Mouse (Mus musculus) testis, adult 2 months (tissue): Measurements from ENCODE around the gene Abcg8. TPM values are rescaled to one million over a fixed set of nuclear protein-coding genes. Genes with fewer than 3 reads are reported as not detected.

ENCODE experiments used
- H3K27ac ChIP-seq: fragments of 200-500 bp; 2 replicates; pipeline ENCODE4 v1.5.1; 2012; ENCODE audit warnings: low read depth, low read length; ENCODE audit not compliant: control insufficient read depth, insufficient read depth
- H3K27me3 ChIP-seq: fragments of 200-500 bp; 2 replicates; pipeline ENCODE4 v1.6.1; 2012; ENCODE audit warnings: mild to moderate bottlenecking, low read length, moderate library complexity; ENCODE audit not compliant: control insufficient read depth, insufficient read depth
- H3K36me3 ChIP-seq: fragments of 200-500 bp; 2 replicates; pipeline ENCODE4 v1.6.1; 2012; ENCODE audit warnings: mild to moderate bottlenecking, low read length; ENCODE audit not compliant: control insufficient read depth, insufficient read depth
- H3K4me1 ChIP-seq: fragments of 200-500 bp; 2 replicates; pipeline ENCODE4 v1.6.1; 2012; ENCODE audit warnings: low read length; ENCODE audit not compliant: control insufficient read depth, insufficient read depth
- H3K4me3 ChIP-seq: fragments of 200-500 bp; 2 replicates; pipeline ENCODE4 v1.5.1; 2012; ENCODE audit warnings: low read depth, mild to moderate bottlenecking, low read length, moderate library complexity, mixed read lengths; ENCODE audit not compliant: control insufficient read depth
- CTCF ChIP-seq: fragments of 200-500 bp; IDR thresholded peaks from 2 replicates; pipeline ENCODE4 v1.5.1; 2012; ENCODE audit warnings: low read depth, mild to moderate bottlenecking, inconsistent platforms, low read length, moderate library complexity; ENCODE audit not compliant: control insufficient read depth, insufficient read depth, insufficient replicate concordance
- POLR2A ChIP-seq: fragments of 200-500 bp; IDR thresholded peaks from 2 replicates; pipeline ENCODE4 v1.6.1; 2012; ENCODE audit warnings: low read depth, mild to moderate bottlenecking, inconsistent platforms, low read length, moderate library complexity; ENCODE audit not compliant: control insufficient read depth
- polyA plus RNA-seq: library from polyadenylated mRNA; depleted of rRNA; stranded (reverse); fragments of >200 nt; gene quantifications from 2 replicates; pipeline ENCODE4 v1.2.3, GENCODE M21; 2012

Abcg8 gene
- polyA plus RNA-seq, 1 experiment, result 4.3 TPM

- peaks cover 2% of the 10 kb centered on the region; the same call in 1 of the 2 replicates for H3K36me3 ChIP-seq
- no peak overlapping the region; the same call in 1 of the 2 replicates for H3K27ac ChIP-seq
- H3K4me3 ChIP-seq, result no peak overlapping the region
- no peaks in the 10 kb centered on the region for H3K27me3 ChIP-seq
- no peaks in the 10 kb centered on the region for H3K4me1 ChIP-seq
- TF ChIP-seq CTCF (no peak), POLR2A (no peak)
These were observed 49.1 kb downstream of the Abcg8 start for GRCm38 (mm10) chr17:84725163-84725562.

GRCm38 (mm10) chr17:84728201-84728911 is 52.3 kb downstream of the Abcg8 start:
- H3K27ac ChIP-seq, result no peak overlapping the region
- H3K4me3 ChIP-seq, result no peak overlapping the region
- TF ChIP-seq POLR2A, result no peak
- no peak for TF ChIP-seq CTCF
- peaks cover 2% of the 10 kb centered on the region; the same call in 1 of the 2 replicates for H3K36me3 ChIP-seq
- no peaks in the 10 kb centered on the region for H3K27me3 ChIP-seq
- H3K4me1 ChIP-seq, result no peaks in the 10 kb centered on the region

GRCm38 (mm10) chr17:84729140-84729539 is 53.0 kb downstream of the Abcg8 start:
- Histone ChIP-seq H3K36me3 (peaks cover 2% of the 10 kb centered on the region; the same call in 1 of the 2 replicates), H3K27me3 (no peaks in the 10 kb centered on the region), H3K4me3 (no peak overlapping the region), H3K4me1 (no peaks in the 10 kb centered on the region), H3K27ac (no peak overlapping the region)
- no peak for TF ChIP-seq POLR2A
- TF ChIP-seq CTCF, result no peak

- Histone ChIP-seq H3K27ac (no peak overlapping the region), H3K4me3 (no peak overlapping the region), H3K36me3 (no peaks in the 10 kb centered on the region; the same call in 1 of the 2 replicates), H3K4me1 (no peaks in the 10 kb centered on the region), H3K27me3 (no peaks in the 10 kb centered on the region)
- no peak for TF ChIP-seq POLR2A
- no peak for TF ChIP-seq CTCF
These were observed 55.3 kb downstream of the Abcg8 start for GRCm38 (mm10) chr17:84731361-84731760.

- Histone ChIP-seq H3K27ac (no peak overlapping the region), H3K36me3 (no peaks in the 10 kb centered on the region; the same call in 1 of the 2 replicates), H3K4me1 (no peaks in the 10 kb centered on the region), H3K27me3 (no peaks in the 10 kb centered on the region), H3K4me3 (no peak overlapping the region)
- TF ChIP-seq CTCF (no peak), POLR2A (no peak)
These were observed 56.5 kb downstream of the Abcg8 start for GRCm38 (mm10) chr17:84732612-84733011.

- H3K36me3 ChIP-seq, result no peaks in the 10 kb centered on the region; the same call in 1 of the 2 replicates
- H3K27ac ChIP-seq, result no peak overlapping the region
- TF ChIP-seq CTCF (no peak), POLR2A (no peak)
- no peaks in the 10 kb centered on the region for H3K4me1 ChIP-seq
- H3K4me3 ChIP-seq, result no peak overlapping the region
- H3K27me3 ChIP-seq, result no peaks in the 10 kb centered on the region
These were observed 60.6 kb downstream of the Abcg8 start for GRCm38 (mm10) chr17:84736719-84737118.

GRCm38 (mm10) chr17:84738073-84738797 is 62.1 kb downstream of the Abcg8 start:
- no peaks in the 10 kb centered on the region for H3K27me3 ChIP-seq
- H3K27ac ChIP-seq, result no peak overlapping the region
- no peaks in the 10 kb centered on the region for H3K4me1 ChIP-seq
- H3K4me3 ChIP-seq, result no peak overlapping the region
- H3K36me3 ChIP-seq, result no peaks in the 10 kb centered on the region; the same call in none of the 2 replicates
- TF ChIP-seq CTCF (no peak), POLR2A (no peak)
